Mouse (Mus musculus): ENCODE results near the gene Heatr9.
"Not testable (repeated sequence)": the region's sequence is repeated elsewhere in the genome, so short reads cannot be mapped to it uniquely, and the experiment has no call there.

Gene Heatr9

GRCm38 (mm10) chr11:83522075-83522474 is at the start of gene Heatr9:
Gene Heatr9, minus strand, starts transcription at chr11:83522175.
- DNase-seq (ENCODE audit: low spot score in 2 of 2): no peak

GRCm38 (mm10) chr11:83570189-83570588 is 48.2 kb upstream of the Heatr9 start:
- DNase-seq (ENCODE audit: low spot score in 2 of 2): no peak

GRCm38 (mm10) chr11:83569249-83569648 is 47.3 kb upstream of the Heatr9 start:
- DNase-seq (ENCODE audit: low spot score in 2 of 2): no peak

GRCm38 (mm10) chr11:83568786-83569185 is 46.8 kb upstream of the Heatr9 start:
- DNase-seq (ENCODE audit: low spot score in 2 of 2): no peak

- no peak for DNase-seq (ENCODE audit: low spot score in 2 of 2)
Observed at GRCm38 (mm10) chr11:83568061-83568460, 46.1 kb upstream of the Heatr9 start.

- no peak for DNase-seq (ENCODE audit: low spot score in 2 of 2)
Observed at GRCm38 (mm10) chr11:83567311-83567710, 45.3 kb upstream of the Heatr9 start.

- no peak for DNase-seq (ENCODE audit: low spot score in 2 of 2)
Observed at GRCm38 (mm10) chr11:83566617-83567016, 44.6 kb upstream of the Heatr9 start.

GRCm38 (mm10) chr11:83563754-83564153 is 41.8 kb upstream of the Heatr9 start:
- DNase-seq (ENCODE audit: low spot score in 2 of 2): no peak

GRCm38 (mm10) chr11:83562311-83562887 is 40.4 kb upstream of the Heatr9 start:
- DNase-seq (ENCODE audit: low spot score in 2 of 2): no peak

GRCm38 (mm10) chr11:83560405-83560804 is 38.4 kb upstream of the Heatr9 start:
- no peak for DNase-seq (ENCODE audit: low spot score in 2 of 2)

GRCm38 (mm10) chr11:83557074-83557473 is 35.1 kb upstream of the Heatr9 start:
- DNase-seq (ENCODE audit: low spot score in 2 of 2): no peak

GRCm38 (mm10) chr11:83556085-83556781 is 34.3 kb upstream of the Heatr9 start:
- DNase-seq (ENCODE audit: low spot score in 2 of 2): peak in 1 of 2 experiments; percentile 25

- no peak for DNase-seq (ENCODE audit: low spot score in 2 of 2)
Observed at GRCm38 (mm10) chr11:83551668-83552067, 29.7 kb upstream of the Heatr9 start.

- not testable (repeated sequence) for DNase-seq (ENCODE audit: low spot score in 2 of 2)
Observed at GRCm38 (mm10) chr11:83551037-83551436, 29.1 kb upstream of the Heatr9 start.

- DNase-seq (ENCODE audit: low spot score in 2 of 2): no peak
Observed at GRCm38 (mm10) chr11:83550186-83550632, 28.2 kb upstream of the Heatr9 start.

- no peak for DNase-seq (ENCODE audit: low spot score in 2 of 2)
Observed at GRCm38 (mm10) chr11:83544214-83544613, 22.2 kb upstream of the Heatr9 start.

GRCm38 (mm10) chr11:83541415-83541814 is 19.4 kb upstream of the Heatr9 start:
- DNase-seq (ENCODE audit: low spot score in 2 of 2): no peak

- DNase-seq (ENCODE audit: low spot score in 2 of 2): no peak
Observed at GRCm38 (mm10) chr11:83540931-83541330, 19.0 kb upstream of the Heatr9 start.

GRCm38 (mm10) chr11:83538705-83539314 is 16.8 kb upstream of the Heatr9 start:
- DNase-seq (ENCODE audit: low spot score in 2 of 2): no peak

- no peak for DNase-seq (ENCODE audit: low spot score in 2 of 2)
Observed at GRCm38 (mm10) chr11:83536831-83537230, 14.9 kb upstream of the Heatr9 start.

- peak; percentile 26 to 69 for DNase-seq (ENCODE audit: low spot score in 2 of 2)
Observed at GRCm38 (mm10) chr11:83534609-83535423, 12.8 kb upstream of the Heatr9 start.

GRCm38 (mm10) chr11:83534143-83534542 is 12.2 kb upstream of the Heatr9 start:
- DNase-seq (ENCODE audit: low spot score in 2 of 2): no peak

Data from cerebellum, postnatal 4 days (tissue).